Mouse (Mus musculus): ENCODE measurements around the gene Grk3.

Grk3 gene

DNA sequence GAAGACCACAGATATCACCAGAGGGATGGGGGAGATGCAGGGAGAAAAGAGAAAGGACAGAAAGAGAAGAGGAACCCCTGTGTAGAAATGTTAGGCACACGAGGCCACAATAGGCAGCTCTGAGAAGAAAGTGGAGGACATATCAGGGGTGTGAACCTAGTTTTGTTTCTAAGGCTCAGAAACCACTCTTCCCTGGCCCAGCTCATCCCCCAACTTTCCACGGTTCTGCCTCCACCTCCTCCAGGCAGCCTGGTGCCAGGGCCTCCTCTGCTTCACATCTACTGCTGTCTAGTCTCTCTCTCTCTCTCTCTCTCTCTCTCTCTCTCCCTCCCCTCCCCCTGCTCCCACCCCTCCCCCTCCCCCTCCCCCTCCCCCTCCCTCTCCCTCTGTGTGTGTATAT lies 7.1 kb downstream of the Grk3 start:
- no peak for DNase-seq

DNA sequence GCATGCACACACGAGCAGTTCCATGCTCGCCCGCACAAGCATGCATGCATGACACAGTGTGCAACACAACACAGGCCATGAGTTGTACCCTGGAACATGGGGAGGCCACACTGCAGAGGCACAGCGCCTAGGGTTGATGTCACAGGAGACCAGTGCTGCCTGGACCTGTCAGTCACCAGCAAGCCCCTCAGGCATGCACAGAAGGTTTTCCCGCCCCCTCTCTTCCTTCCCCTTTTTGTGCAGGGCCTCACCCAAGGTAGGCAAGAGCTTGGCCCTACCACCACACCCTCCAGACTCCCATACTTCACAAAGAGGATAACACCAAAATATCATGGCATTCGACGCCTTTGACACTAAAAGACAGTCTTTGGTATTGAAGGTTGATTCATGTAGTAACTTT lies 8.6 kb downstream of the Grk3 start:
- no peak for DNase-seq

DNA sequence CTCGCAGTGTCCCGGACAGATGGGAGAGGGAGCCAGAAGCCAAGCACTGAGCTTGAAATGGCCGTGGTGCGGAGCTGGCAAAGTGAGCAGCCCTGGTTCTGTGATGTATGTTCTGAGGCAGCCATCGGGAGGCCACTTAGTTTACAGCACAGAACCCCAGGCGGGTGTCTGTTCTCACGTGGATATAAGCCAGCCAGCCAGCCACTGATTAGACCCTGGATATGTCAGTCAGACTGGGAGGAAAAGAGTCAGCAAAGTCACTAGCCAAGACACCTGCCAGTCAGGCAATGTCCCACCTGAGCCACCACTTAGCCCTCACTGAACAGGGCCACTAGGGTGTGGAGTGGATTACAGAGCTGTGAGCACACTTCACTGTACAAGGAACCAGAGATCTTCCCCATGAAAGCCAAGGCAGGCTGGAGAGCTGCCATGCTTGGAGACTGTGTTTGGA lies 9.6 kb downstream of the Grk3 start:
- peak; percentile 51 to 70 for DNase-seq

DNA sequence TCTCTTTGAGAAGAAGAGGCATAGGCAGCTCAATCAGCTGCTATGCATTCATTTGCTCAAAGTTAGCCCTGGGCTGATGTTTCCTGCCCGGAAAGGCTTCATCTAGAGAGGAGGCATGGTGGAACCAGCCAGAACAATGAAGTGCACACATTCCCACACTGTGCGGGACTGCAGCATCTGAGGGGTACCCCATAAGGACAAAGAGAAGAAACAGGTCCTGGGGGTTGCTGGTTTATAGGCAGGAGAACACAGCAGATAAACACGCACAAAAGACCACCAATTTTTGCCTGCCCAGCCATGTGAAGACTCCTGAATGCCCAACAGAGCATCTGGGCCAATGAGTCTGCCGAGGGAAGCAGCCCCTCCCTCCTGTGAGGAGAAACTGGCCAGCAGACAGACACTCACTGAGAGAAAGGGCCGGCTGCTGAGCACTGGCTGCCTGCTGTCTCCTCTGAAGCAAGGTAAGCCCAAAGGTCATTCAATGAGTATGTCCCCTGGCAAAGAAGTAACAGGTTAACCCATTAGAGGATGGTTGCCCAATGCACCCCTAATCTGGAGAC lies 12.7 kb downstream of the Grk3 start:
- no peak for DNase-seq

DNA sequence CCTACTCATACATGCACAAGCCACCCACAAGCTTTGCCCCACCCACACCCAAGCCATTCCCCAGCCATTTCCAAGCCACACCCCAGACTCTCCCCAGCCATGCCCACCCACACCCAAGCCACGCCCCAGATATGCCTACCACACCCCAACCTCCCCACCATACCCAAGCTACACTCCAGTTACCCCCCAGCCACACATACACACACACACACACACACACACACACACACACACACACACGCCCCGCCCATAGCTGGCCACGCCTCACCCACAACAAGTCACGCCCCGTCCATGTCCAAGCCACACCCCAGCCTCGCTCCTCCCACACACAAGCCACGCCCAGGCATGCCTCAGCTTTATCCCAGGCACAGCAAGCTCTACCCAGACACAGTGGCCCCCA lies 16.4 kb downstream of the Grk3 start:
- no peak for DNase-seq

DNA sequence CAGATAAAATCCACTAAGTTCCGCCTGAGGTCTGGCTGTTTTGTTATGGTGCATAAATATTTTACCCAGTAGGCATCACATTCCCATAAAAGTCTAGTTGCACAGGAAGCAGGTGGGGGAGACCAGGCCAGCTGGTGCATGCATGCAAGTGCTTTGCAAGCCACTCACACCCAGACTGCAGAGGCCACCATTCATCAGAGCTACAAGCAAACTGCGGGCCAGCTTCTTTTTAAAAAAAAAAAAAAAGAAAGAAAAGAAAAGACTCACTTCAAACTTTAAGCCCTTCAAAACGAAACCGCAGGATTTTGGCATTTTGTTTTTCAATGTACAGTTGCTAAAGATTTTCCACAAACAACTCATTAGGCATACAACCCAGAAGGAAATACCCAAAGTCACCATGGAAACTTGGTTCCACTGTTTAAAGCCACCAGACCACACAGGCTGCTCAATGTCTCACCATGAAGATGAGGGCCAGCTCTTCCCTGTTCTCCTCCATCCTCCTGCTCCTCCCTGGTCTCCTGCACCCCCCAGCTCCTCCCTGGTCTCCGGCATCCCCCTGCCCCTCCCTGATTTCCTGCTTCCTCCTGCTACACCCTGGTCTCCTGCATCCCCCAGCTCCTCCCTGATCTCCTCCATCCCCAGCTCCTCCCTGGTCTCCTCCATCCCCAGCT lies 17.9 kb downstream of the Grk3 start:
- DNase-seq, result no peak

DNA sequence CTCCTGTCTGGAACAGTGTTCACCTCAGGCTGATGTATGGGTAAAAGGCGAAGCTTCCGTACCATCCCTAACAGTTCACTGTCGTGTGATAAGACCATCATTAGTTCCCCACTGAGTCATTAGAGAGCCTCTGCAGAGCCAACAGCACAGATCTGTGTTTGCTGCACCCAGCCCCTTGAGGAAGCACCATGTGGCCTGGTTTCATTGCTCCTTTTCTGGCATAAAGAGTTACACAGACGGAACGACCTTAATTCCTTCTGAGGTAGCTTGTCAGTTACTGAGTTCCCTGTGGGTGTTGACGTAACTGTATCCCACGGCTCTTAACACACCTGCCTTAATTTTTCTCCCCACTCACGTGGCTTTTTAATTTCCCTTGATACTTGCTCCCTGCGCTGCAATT lies 24.3 kb downstream of the Grk3 start:
- DNase-seq, result no peak

DNA sequence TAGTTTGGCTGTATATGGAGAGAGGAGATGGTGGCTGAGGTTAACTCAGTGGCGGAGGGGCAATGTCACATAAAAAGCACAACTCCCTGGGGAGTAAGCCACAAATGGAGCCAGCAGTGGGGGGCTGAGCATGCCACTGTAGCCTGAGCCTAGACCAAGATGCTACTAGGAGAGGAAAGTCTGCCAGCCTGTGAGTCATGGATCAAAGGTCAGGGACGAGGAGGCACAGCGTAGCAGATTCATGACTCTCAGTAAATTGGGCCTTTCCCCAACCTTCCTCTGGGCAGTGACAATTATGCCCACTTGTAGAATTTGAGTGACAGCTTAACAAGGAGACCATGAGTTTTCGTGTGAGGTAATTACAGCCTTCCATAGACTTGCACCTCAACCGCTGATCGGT lies 33.7 kb downstream of the Grk3 start:
- DNase-seq, result no peak

DNA sequence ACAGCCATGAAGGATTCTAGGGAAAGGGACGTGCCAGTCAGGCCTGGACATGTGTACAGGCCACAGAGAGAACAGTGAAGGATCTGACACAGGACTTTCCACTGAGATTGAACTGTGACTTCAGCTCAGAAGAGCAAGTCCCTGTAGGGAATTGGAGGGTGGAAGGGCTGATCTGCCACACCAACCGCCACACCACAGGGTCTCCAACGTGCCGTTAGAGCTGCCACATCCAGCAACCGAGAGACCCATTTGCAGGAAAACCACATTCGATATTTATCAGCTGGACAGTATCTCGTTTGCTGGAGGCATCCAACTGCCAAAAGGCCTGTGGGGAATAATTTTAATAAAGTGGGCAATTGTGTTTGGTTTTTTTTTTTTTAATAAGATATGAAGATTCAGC lies 35.9 kb downstream of the Grk3 start:
- no peak for DNase-seq

DNA sequence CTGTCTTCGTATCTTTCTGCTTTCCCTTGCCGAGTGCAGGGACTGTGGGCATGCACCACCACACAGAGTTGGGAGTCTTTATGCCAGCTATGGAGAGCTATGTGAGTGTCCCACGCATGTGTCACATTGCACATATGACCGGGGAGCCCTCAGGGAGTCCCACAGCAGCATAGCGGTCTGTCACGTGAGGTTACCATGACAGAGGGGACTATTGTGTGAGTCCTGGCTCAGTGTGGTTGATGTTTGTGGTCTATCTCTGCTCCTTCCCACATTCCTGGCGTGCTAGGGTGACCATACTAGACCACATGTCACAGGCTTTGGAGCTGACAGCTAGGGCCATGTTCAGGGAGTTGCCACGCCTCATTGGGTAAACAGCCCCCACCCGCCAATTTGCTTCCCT lies 36.4 kb downstream of the Grk3 start:
- DNase-seq, result no peak

DNA sequence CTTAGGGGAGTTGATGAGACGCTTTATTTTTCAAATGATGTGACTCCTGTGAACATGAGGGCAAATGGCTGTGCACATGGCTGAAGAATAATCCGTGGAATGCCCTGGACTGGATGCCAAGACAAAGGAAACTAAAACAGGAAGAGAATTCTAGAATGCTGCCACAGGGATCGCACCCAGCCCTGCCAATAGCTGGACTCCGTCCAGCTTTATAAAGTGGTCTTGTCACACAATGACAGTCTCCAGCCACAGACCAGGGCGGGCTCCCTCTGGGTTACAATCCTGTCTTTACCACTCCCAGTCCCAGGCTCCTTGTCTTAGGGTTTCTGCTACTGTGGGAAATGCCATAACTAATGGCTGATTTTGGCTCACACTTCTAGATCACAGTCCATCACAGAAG lies 38.5 kb downstream of the Grk3 start:
- DNase-seq, result no peak

DNA sequence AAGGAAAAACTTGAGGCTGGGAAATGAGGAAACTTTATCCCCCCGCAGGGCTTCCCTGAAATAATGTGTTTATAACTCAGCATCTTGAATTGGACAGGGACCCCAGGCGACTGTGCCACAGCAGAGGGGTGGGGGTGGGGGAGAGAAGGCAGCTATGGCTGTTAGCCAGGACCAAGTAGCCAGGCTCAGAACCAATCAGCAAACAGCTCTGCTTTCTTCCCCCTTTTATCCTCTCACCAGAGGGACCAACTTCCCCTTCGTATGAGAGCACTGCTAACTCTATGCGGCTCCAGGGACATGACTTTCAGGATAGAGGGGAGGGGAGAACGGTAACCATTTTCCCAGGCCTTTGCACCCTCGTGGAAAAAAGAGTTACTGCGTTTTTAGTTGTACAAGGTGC lies 42.0 kb downstream of the Grk3 start:
- no peak for DNase-seq

DNA sequence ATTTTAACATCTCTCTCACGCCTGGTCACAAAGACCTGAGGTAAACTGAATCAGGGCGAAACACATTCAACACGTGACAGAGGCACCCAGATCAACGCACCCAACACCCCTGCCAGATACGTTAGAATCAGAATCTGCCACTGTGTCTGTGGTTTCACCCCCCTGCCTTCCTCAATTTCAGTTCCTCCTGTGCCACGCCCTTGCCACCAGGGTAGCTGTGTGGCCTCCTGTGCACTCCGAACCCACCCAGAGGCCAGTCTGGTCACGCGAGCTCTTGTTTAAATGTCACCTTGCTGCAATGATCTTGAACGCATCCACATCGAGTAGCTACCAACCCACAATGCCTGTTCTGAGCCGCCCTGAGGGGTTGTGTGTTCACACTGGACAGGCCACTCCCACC lies 43.3 kb downstream of the Grk3 start:
- peak; percentile 26 to 36 for DNase-seq

DNA sequence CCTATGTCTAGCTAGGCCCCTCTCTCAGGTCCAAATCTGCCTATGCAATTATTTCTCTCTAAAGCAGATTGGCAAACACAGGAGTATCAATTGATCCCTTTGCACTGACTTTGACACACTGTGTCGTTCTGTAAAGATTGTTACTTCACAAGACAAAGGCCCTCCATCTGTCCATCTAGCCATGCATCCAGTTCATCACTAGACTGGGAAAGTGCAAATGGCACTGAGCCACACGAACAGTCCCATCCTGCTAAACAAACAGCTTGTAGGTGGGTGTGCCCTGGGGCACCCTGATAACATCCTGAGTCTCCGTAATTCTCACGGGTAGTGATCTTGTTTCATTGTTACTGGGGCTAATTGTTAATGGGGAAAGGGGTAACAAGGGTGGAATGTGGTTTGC lies 52.1 kb downstream of the Grk3 start:
- no peak for DNase-seq

DNA sequence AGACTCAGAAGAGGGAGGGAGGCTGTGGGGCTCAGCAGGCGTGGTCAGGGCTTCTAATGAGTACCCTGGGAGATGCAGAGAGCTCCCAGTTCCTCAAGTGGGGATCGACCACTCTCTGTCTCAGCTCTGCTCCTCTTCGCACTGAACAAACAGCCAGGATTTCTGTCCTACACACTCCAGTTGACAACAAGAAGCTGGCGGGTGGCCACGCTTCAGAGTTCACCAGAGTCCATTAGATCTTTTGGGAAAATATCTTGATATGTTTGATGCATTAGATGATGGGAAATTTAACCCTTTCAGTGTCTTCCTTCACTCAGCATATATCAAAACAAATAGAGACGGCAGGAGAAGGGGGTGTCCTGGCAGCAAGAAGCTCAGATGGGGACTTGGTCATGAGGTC lies 53.4 kb downstream of the Grk3 start:
- no peak for DNase-seq

DNA sequence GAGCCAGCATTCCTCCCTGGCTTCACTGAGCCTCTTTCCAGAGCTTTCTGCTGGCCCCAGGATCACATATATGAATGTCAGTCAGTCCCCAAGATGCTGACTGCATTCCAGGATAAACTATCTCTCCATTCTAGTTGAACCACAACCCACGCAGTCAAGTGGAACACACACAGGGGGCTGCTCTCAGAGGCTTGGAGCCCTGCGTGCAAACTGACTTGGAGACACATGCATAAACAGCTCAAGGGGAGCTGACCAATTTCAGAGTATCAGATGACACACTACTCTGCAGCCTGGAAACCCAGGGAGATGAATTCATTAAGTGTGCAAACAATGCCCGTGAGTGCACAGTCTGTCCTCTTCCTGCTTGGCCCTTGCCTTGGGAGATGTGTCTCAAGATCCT lies 54.7 kb downstream of the Grk3 start:
- DNase-seq, result no peak

DNA sequence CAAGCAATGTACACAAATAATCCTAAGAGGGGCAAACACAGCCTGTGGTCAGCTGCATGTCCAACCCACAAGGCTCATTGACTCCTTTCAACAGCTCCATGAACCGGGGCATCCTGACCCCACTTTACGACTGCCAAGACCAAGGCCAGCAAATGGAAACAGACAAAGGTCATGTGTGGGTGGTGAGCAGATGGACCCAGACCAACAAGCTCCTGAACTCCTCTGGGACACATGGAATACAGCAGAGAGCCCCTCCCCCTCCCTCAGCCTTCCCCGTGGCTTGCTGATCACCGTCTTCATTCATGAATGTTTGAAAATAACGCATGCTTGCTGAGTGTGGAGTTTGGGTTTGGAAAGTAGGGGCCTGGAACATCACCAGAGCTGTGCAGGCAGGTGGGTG lies 57.3 kb downstream of the Grk3 start:
- no peak for DNase-seq

DNA sequence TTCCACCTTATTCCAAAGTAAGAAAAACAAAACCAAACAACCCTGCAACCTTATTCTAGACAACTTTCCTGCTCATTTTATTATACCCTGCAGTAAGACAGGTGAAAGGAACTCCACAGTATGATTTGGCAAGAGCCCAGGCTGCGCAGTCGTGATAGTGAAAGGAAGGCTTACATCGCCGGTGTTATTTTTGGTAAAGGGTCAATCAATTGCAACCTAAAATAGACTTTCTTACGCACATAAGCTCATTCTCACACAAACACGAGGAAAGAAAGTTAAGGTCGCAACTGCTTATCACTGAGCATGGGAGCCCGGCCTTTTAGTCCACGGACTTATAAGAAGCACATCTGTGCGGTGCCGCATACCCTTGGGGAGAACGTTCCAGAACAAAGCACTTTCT lies 58.8 kb downstream of the Grk3 start:
- DNase-seq, result no peak

DNA sequence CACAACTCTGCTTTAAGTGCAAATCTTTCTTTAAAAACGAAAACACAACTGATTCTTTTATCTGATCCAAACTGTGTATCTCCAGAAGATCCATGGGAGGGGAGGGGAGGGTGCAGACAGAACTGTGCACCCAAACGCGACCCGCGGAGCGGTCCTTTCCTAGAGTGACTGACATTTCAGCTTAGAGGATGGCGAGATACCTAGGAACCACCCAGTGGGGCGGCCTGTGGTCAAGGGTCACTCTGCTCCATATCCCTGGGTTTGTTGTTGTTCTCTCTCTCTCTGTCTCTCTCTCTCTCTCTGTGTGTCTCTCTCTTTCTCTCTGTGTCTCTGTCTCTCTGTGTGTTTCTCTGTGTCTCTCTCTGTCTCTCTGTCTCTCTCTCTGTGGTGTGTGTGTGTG lies 59.2 kb downstream of the Grk3 start:
- DNase-seq, result no peak

DNA sequence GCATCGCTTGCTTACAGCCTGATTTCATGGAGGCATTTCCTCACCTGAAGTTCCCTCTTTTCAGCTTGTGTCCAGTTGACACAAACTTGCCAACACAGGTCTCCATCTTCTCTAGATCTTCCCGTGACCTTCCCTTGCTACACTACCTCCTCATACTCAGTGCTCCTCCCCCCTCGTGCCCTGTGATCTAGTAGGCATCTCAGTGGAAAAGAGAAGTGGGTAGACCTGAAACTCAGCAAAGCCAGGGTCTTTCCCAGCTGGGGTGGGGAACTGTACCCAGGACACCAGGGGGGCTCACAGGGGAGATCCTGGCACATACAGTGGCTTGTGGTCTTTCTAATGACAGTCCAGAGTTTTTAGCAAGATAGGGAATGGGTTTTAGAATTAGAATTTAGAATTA lies 64.7 kb downstream of the Grk3 start:
- no peak for DNase-seq

DNA sequence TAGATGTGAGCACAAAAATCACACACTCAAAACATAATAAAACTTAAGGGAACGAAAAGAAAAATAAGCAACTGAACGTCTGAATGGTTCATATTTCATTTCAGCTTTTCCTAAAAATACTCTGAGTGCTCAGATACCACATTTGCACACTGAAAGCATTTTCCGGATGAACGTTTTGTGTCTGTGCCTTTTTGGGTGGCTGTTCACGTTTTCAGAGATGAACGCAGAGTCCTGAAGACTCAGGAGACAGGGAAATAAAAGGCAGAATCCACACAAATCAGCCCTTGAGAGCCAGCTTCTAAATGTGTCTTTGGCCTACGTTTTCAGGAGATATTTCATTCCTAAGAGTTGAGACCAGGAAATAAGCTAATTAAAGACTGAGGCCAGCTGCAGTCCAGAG lies 69.7 kb downstream of the Grk3 start:
- DNase-seq, result no peak

DNA sequence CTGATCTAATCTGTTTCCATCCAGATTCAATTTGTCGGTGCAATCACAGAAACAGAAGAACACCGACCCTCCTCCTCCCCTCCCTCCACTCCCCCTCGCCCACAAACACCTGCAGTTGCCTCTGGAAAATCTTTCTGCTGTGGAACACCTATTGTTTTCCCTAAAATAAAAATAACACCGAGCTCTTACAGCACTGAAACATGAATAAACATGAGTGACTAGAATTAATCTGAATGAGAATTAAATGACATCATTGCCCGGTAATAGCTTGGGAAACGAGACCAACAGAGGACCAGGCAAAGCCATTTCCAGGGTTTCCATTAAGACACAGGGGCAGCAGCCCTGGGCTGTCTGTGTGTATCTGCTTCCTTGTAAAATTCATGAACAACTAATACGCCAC lies 73.3 kb downstream of the Grk3 start:
- no peak for DNase-seq

DNA sequence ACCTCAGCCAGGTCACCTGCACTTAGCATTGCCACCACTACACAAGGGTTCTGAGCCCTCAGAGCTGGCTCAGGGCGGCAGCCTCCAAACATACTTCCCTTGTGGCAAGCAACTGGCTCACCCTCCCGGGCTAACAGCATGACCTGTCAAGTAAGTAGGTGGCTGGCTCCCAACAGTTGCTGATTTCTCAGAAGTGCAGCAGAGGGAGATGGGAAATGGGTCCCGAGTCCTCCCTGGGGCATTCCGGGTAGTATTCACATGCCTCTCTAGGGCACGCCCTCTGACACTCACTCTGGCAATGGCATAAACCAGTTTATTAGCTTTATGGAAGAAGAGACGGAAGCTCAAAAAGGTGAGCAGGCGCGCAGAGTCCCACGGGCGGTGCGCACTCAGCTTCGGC lies 74.6 kb downstream of the Grk3 start:
- DNase-seq, result no peak

DNA sequence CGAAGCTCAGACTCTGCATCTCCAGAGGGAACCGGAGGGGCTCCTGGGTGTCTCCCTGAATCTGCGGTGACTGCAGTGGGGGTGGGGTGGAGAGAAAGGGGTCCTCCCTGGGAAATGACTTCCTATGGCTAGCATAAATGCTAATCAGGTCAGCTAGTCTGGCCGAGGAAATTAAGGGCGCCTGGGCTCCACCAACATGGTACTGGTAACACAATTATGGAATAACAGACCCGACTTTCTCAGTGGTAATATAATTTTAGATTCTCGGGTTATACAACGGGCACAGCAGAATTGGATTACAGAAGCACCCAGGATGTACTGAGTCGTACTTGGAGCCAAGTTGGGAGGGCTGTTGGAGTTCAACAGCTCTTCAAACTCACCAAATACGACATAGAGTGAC lies 79.0 kb downstream of the Grk3 start:
- DNase-seq, result no peak

DNA sequence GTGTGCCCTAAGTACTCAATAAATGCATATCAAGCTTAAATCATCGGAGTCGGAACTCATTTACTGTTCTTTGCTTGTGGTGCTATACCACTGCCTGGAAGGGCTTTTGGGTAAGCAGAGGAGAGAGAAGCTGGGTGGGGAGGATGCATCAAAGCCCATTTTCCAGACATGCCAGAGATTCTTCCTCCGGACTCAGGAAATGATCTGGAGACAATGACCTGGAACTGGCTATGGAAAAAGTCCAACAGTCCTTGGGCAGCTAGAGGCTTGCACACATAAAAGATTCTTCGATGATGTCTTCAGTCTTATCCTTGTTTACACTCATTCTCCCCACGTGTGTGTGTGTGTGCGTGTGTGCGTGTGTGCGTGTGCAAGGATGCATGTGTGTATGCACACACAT lies 80.2 kb downstream of the Grk3 start:
- no peak for DNase-seq
